Mouse (Mus musculus) liver, adult 2 months (tissue): ENCODE results near the gene Kcnn4. TPM values are rescaled to one million over a fixed set of nuclear protein-coding genes. Genes with fewer than 3 reads are reported as not detected.

Experiments used
- DNase-seq: peaks from one replicate; pipeline ENCODE4 v3.0.0-alpha.2; 2011; ENCODE audit warnings: low read depth, low spot score; ENCODE audit errors: extremely low read depth
- H3K27ac ChIP-seq: fragments of 200-500 bp; replicated peaks from 2 replicates; pipeline ENCODE4 v1.5.1; 2012; ENCODE audit warnings: low read depth, mild to moderate bottlenecking, control low read depth, inconsistent platforms, low read length; ENCODE audit not compliant: insufficient read depth
- H3K27me3 ChIP-seq: fragments of 200-500 bp; 2 replicates; pipeline ENCODE4 v1.6.1; 2012; ENCODE audit warnings: mild to moderate bottlenecking, moderate library complexity, low read length, inconsistent platforms; ENCODE audit not compliant: control insufficient read depth, insufficient read depth
- H3K36me3 ChIP-seq: fragments of 200-500 bp; 2 replicates; pipeline ENCODE4 v1.6.1; 2012; ENCODE audit warnings: low read length, inconsistent platforms; ENCODE audit not compliant: control insufficient read depth, insufficient read depth
- H3K4me1 ChIP-seq: fragments of 200-500 bp; 2 replicates; pipeline ENCODE4 v1.6.1; 2011; ENCODE audit warnings: low read length; ENCODE audit not compliant: control insufficient read depth, insufficient read depth
- H3K4me3 ChIP-seq: fragments of 200-500 bp; 2 replicates; pipeline ENCODE4 v1.5.1; 2011; ENCODE audit warnings: low read depth, mild to moderate bottlenecking, control low read depth, low read length, moderate library complexity; ENCODE audit not compliant: insufficient read depth
- H3K79me2 ChIP-seq: fragments of 200-500 bp; 2 replicates; pipeline ENCODE4 v1.6.1; 2012; ENCODE audit warnings: inconsistent platforms, mild to moderate bottlenecking, low read length, moderate library complexity; ENCODE audit not compliant: control insufficient read depth, insufficient read depth
- H3K9ac ChIP-seq: fragments of 200-500 bp; 2 replicates; pipeline ENCODE4 v1.6.1; 2012; ENCODE audit warnings: low read depth, mild to moderate bottlenecking, control low read depth, inconsistent platforms, low read length
- CTCF ChIP-seq: fragments of 200-500 bp; IDR thresholded peaks from 2 replicates; pipeline ENCODE4 v1.5.1; 2011; ENCODE audit warnings: low read depth, low read length, control low read depth
- POLR2A ChIP-seq: fragments of 200-500 bp; IDR thresholded peaks from 2 replicates; pipeline ENCODE4 v1.6.1; 2011; ENCODE audit warnings: low read length, control low read depth; ENCODE audit not compliant: insufficient read depth; ENCODE audit errors: extremely low read depth
- WGBS: fragments of 180-500 bp; shearing (Covaris S2); methylation state at CpG from one replicate; pipeline ENCODE4 v1.1.7; 2018; 5-methylcytosine and 5-hydroxymethylcytosine counted together
- polyA plus RNA-seq: library from polyadenylated mRNA; depleted of rRNA; stranded (reverse); fragments of >200 nt; gene quantifications from 2 replicates; pipeline ENCODE4 v1.2.3, GENCODE M21; 2012; rRNA removed
- total RNA-seq: library from RNA; depleted of rRNA; stranded (reverse); fragments of >200 nt; gene quantifications from 2 replicates; pipeline ENCODE4 v1.2.3, GENCODE M21; 2014; rRNA removed

The Kcnn4 gene
- total RNA-seq (0.20 and 0.83 TPM in 2 replicates), polyA plus RNA-seq (0.55 and 0.66 TPM in 2 replicates)

DNA sequence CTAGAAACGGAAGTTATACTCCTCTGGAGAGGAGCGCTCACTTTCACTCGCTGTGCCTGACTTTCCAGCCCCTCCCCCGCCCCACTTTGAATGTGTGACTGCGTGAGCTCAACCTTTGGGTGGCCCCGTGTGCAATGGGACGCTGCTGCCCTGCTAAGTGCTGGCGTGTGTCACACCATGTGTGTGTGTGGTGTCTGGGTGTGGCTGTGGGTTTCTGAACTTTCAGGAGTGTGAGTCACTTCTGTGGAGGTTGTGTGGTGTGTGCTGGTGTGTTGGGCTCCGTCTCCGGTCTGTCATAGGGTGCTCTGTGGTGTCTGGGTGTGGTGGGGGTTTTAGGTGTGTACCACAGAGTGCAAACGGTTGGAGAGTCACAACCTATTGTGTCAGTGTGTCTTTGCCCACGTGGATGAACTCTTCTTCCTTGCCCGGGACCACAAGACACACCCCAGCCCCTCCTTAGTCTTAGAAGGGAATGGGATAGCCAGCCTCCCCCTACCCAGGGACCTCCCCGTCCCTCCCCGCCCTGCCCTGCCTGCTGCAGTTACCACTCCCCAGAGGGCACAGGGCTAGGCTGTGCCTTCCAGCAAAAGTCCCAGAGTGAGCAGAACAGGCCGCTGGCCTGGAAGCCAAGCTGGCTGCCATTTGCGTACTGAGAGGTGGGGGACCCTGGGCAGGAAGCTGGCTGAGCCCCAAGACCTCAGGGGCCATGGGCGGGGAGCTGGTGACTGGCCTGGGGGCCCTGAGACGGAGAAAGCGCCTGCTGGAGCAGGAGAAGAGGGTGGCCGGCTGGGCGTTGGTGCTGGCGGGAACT, at the start of gene Kcnn4:
Gene Kcnn4, plus strand, starts transcription at position 533 of the 811 bp plus-strand sequence.
- peak within 1 kb of the TSS; percentile 46; the same call in 1 of the 2 replicates for H3K4me3 ChIP-seq
- H3K9ac ChIP-seq, result peak within 1 kb of the TSS; percentile 45; the same call in 1 of the 2 replicates
- no peaks in the 10 kb centered on the region for H3K36me3 ChIP-seq
- 0 out of 2 replicates have a peak within 1 kb of the TSS, but pooled peaks have one; percentile 18 for H3K27ac ChIP-seq
- 0 out of 2 replicates have a peak, but pooled peaks cover 4% of the 10 kb centered on the region for H3K27me3 ChIP-seq
- TF ChIP-seq POLR2A (no peak), CTCF (no peak)
- DNase-seq, result no peak
- H3K4me1 ChIP-seq, result no peaks in the 10 kb centered on the region
- no peaks in the 10 kb centered on the region for H3K79me2 ChIP-seq
- 37% methylated on average over 23 of the region's 23 CpGs for WGBS

DNA sequence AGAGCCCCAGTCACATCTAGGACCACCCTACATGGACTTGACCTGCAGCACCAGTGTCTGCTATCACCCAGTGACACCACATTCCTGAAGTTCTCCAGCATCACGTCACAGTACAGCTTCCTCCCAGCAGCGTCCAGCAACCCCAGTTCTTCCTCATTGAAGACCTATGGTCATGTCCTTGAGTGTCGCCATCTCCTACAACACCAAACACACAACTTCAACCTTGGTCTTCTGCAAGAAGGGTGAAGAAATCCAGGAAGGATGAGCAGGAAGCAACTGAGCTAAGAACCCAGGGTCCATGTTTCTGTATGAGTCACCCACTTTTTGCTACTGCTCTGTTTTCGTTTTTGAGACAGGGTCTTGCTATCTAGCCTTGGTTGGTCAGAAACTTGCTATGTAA, 47.5 kb upstream of the Kcnn4 start:
- H3K9ac ChIP-seq, result no peak overlapping the region
- 75% methylated on average over 4 of the region's 4 CpGs for WGBS

GRCm38 (mm10) chr7:24325197-24325596, 44.9 kb upstream of the Kcnn4 start:
- H3K79me2 ChIP-seq, result no peaks in the 10 kb centered on the region
- no peak overlapping the region for H3K27ac ChIP-seq
- H3K4me3 ChIP-seq, result no peak overlapping the region
- no peak overlapping the region for H3K9ac ChIP-seq
- TF ChIP-seq POLR2A (no peak), CTCF (no peak)
- peaks cover 5% of the 10 kb centered on the region; the same call in 1 of the 2 replicates for H3K27me3 ChIP-seq
- no peak for DNase-seq
- H3K36me3 ChIP-seq, result no peaks in the 10 kb centered on the region
- 81% methylated on average over 6 of the region's 6 CpGs for WGBS
- no peaks in the 10 kb centered on the region for H3K4me1 ChIP-seq

More for the DNA sequence above, 47.5 kb upstream of the Kcnn4 start:
- no peak overlapping the region for H3K4me3 ChIP-seq
- H3K79me2 ChIP-seq, result no peaks in the 10 kb centered on the region
- peaks cover 5% of the 10 kb centered on the region; the same call in 1 of the 2 replicates for H3K27me3 ChIP-seq
- no peaks in the 10 kb centered on the region for H3K36me3 ChIP-seq
- no peak for TF ChIP-seq POLR2A
- TF ChIP-seq CTCF, result no peak
- H3K27ac ChIP-seq, result no peak overlapping the region
- no peaks in the 10 kb centered on the region for H3K4me1 ChIP-seq
- no peak for DNase-seq

GRCm38 (mm10) chr7:24325675-24326128, 44.4 kb upstream of the Kcnn4 start:
- Histone ChIP-seq H3K9ac (no peak overlapping the region), H3K27ac (no peak overlapping the region), H3K27me3 (peaks cover 5% of the 10 kb centered on the region; the same call in 1 of the 2 replicates), H3K79me2 (no peaks in the 10 kb centered on the region), H3K4me3 (no peak overlapping the region), H3K4me1 (no peaks in the 10 kb centered on the region), H3K36me3 (no peaks in the 10 kb centered on the region)
- no peak for TF ChIP-seq POLR2A
- no peak for TF ChIP-seq CTCF
- no peak for DNase-seq
- WGBS, result 10% methylated on average over 13 of the region's 13 CpGs

DNA sequence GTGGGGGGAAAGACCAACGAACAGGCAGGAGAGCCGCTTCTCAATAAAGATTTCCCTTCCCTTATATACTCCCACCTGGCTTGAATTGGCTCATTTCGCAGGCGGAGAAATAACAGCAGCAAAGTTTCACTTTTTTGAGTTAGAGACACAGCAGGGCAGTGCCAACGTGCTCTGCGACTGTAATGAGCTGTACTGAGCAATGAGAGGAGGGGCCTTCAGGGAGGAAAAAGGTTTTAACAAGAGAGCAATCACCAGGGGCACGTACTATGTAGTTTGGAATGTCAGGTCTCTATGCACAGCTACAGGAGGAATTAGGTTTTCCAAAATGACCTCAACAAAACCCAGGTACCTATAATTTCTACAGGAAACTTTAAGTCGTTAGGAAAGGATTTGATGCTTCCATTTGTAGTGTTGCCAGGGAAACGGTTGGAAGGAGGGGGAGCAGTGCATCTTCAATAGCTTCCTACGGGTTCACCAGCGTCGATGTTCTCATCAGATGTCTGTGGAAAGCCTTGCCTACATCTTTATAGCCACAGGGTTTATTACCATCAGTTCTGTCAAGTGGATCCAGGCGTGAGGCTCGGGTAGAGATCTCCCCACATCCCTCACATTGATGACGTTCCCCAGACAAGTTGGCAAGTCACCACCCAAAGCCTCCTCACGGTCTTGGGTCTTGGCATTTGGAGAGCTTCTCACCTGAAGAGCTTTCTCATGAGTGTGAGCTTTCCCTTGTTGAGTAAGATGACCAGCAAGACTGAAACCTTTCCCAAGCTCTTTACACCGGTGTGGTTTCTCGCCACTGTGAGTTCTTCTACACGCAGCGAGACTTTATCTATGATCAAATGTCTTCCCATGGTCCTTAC, 43.6 kb upstream of the Kcnn4 start:
- Histone ChIP-seq H3K4me1 (no peaks in the 10 kb centered on the region), H3K27me3 (peaks cover 5% of the 10 kb centered on the region; the same call in 1 of the 2 replicates), H3K79me2 (no peaks in the 10 kb centered on the region), H3K9ac (no peak overlapping the region), H3K4me3 (no peak overlapping the region), H3K27ac (no peak overlapping the region), H3K36me3 (no peaks in the 10 kb centered on the region)
- no peak for DNase-seq
- 59% methylated on average over 20 of the region's 20 CpGs for WGBS
- no peak for TF ChIP-seq POLR2A
- TF ChIP-seq CTCF, result no peak
